Mouse (Mus musculus) inflammation-experienced regulatory T-cells (primary cell): ENCODE measurements around the gene AL607142.1. TPM values are rescaled to one million over a fixed set of nuclear protein-coding genes. Genes with fewer than 3 reads are reported as not detected.

Experiments
- polyA plus RNA-seq, 2 experiments: library from polyadenylated mRNA; unstranded; fragments of 100-300 nt; shearing (Covaris generic); gene quantifications; one replicate each; pipeline ENCODE4 v1.2.1; 2017

Gene AL607142.1
- polyA plus RNA-seq = 10 to 100 TPM; 15.2 to 32.2 TPM

DNA sequence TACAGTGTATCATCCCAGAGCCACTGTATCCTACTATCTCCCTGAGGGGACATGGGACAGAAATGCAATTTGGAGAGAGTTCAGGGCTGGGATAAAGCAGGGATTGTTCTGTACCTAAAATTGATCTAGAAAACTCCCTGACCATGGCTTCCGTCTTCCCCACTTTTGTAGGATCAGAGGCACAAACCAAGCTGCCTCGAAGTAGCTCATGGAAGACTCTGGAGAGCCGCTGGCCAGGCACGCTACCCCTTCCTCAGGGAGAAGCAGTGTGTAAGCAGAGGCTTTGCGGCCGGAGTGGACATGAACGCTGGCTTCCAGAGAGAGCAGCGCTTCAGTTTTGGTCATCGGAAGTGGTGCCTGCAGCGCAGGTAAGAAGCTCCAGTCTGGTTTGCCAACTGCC is at the start of gene AL607142.1:
Gene AL607142.1, plus strand, starts transcription at position 301 of the 400 bp plus-strand sequence.

Other genes starting within 250 kb of the AL607142.1 start
- not detected for gene Edn2, start 96.2 kb downstream of the AL607142.1 start, polyA plus RNA-seq
- not detected for gene Foxo6, start 222.4 kb downstream of the AL607142.1 start, polyA plus RNA-seq